Mouse (Mus musculus) heart, embryonic 16.5 days (tissue): ENCODE results near the gene Setd1b. TPM values are rescaled to one million over a fixed set of nuclear protein-coding genes. Genes with fewer than 3 reads are reported as not detected.
A peak's percentile ranks its signal among the peaks of the same experiment; 100 is the strongest.

Experiments
- ATAC-seq: fragments of 200-750 bp; cut with Nextera tagmentation; replicated peaks from 2 replicates; pipeline ENCODE4 v1.8.0; 2017; ENCODE audit warnings: moderate number of reproducible peaks; ENCODE audit not compliant: insufficient read depth, low FRiP score; ENCODE audit errors: extremely low read depth
- H3K27ac ChIP-seq: fragments of 300-500 bp; sonication (generic); 2 replicates; pipeline ENCODE4 v1.5.1; 2014; ENCODE audit warnings: mild to moderate bottlenecking, low read length, control low read depth, moderate library complexity
- H3K27me3 ChIP-seq: fragments of 300-500 bp; sonication (generic); 2 replicates; pipeline ENCODE4 v1.6.1; 2014; ENCODE audit warnings: low read length, mixed read lengths; ENCODE audit not compliant: control insufficient read depth, insufficient read depth
- H3K36me3 ChIP-seq: fragments of 300-500 bp; sonication (generic); 2 replicates; pipeline ENCODE4 v1.6.1; 2014; ENCODE audit not compliant: control insufficient read depth, insufficient read depth
- H3K4me1 ChIP-seq: fragments of 300-500 bp; sonication (generic); 2 replicates; pipeline ENCODE4 v1.6.1; 2014; ENCODE audit warnings: low read length, mixed read lengths; ENCODE audit not compliant: control insufficient read depth, insufficient read depth
- H3K4me2 ChIP-seq: fragments of 300-500 bp; sonication (generic); 2 replicates; pipeline ENCODE4 v1.6.1; 2014; ENCODE audit warnings: low read depth, mild to moderate bottlenecking, control low read depth, low read length
- H3K4me3 ChIP-seq: fragments of 300-500 bp; sonication (generic); 2 replicates; pipeline ENCODE4 v1.5.1; 2014; ENCODE audit warnings: mild to moderate bottlenecking, control low read depth, low read length
- H3K9ac ChIP-seq: fragments of 300-500 bp; sonication (generic); 2 replicates; pipeline ENCODE4 v1.6.1; 2014; ENCODE audit warnings: low read length, control low read depth
- H3K9me3 ChIP-seq: fragments of 300-500 bp; sonication (generic); replicated peaks from 2 replicates; pipeline ENCODE4 v1.6.1; 2016; ENCODE audit warnings: low read length; ENCODE audit not compliant: control insufficient read depth
- WGBS: fragments of 180-500 bp; shearing (Covaris S2); extraction: QIAGEN DNeasy Blood & Tissue Kit; methylation state at CpG from one replicate; pipeline ENCODE4 v1.1.7; 2014; 5-methylcytosine and 5-hydroxymethylcytosine counted together
- polyA plus RNA-seq: library from polyadenylated mRNA; unstranded; fragments of >200 nt; fragmentation: Nextera tagmentation; extraction: Ambion mirVana; gene quantifications from 2 replicates; pipeline ENCODE4 v1.2.1, GENCODE M21; 2015

The Setd1b gene
- polyA plus RNA-seq, 1 experiment from 2014 or later, result 6.5 TPM

- Histone ChIP-seq H3K9me3 (no peaks in the 10 kb centered on the region), H3K4me3 (peak overlapping the region; percentile 38), H3K27me3 (no peaks in the 10 kb centered on the region), H3K4me2 (peak overlapping the region; percentile 57), H3K36me3 (peaks cover 48% of the 10 kb centered on the region), H3K9ac (peak overlapping the region; percentile 15; the same call in 1 of the 2 replicates), H3K27ac (peak overlapping the region; percentile 63), H3K4me1 (peaks cover 24% of the 10 kb centered on the region)
- 41% methylated on average over 7 of the region's 7 CpGs for WGBS
- peak; percentile 2; the same call in 1 of the 2 replicates for ATAC-seq
Observed at GRCm38 (mm10) chr5:123151077-123151476, 9.1 kb downstream of the Setd1b start.

- Histone ChIP-seq H3K4me2 (no peak overlapping the region), H3K9me3 (no peaks in the 10 kb centered on the region), H3K27ac (no peak overlapping the region), H3K4me1 (peaks cover 24% of the 10 kb centered on the region), H3K36me3 (peaks cover 44% of the 10 kb centered on the region), H3K27me3 (no peaks in the 10 kb centered on the region), H3K4me3 (no peak overlapping the region), H3K9ac (no peak overlapping the region)
- no peak for ATAC-seq
- WGBS, result 88% methylated on average over 16 of the region's 19 CpGs
Observed at GRCm38 (mm10) chr5:123151707-123152362, 9.8 kb downstream of the Setd1b start.

- 73% methylated on average over 1 of the region's 1 CpGs for WGBS
- H3K4me1 ChIP-seq, result peaks cover 24% of the 10 kb centered on the region
- no peaks in the 10 kb centered on the region for H3K27me3 ChIP-seq
- H3K9me3 ChIP-seq, result no peaks in the 10 kb centered on the region
- no peak overlapping the region for H3K9ac ChIP-seq
- no peak overlapping the region for H3K27ac ChIP-seq
- no peak overlapping the region for H3K4me3 ChIP-seq
- no peak for ATAC-seq
- H3K36me3 ChIP-seq, result peaks cover 46% of the 10 kb centered on the region
- no peak overlapping the region for H3K4me2 ChIP-seq
Observed at GRCm38 (mm10) chr5:123152901-123153300, 10.9 kb downstream of the Setd1b start.

- Histone ChIP-seq H3K27ac (no peak overlapping the region), H3K4me2 (no peak overlapping the region), H3K4me1 (peaks cover 11% of the 10 kb centered on the region), H3K36me3 (peaks cover 62% of the 10 kb centered on the region), H3K27me3 (no peaks in the 10 kb centered on the region), H3K9ac (no peak overlapping the region), H3K9me3 (no peaks in the 10 kb centered on the region), H3K4me3 (no peak overlapping the region)
- no peak; the same call in 1 of the 2 replicates for ATAC-seq
- 35% methylated on average over 7 of the region's 7 CpGs for WGBS
Observed at GRCm38 (mm10) chr5:123155425-123155824, 13.4 kb downstream of the Setd1b start.

- H3K36me3 ChIP-seq, result peaks cover 75% of the 10 kb centered on the region
- H3K9me3 ChIP-seq, result no peaks in the 10 kb centered on the region
- no peaks in the 10 kb centered on the region for H3K27me3 ChIP-seq
- H3K9ac ChIP-seq, result no peak overlapping the region
- H3K4me2 ChIP-seq, result no peak overlapping the region
- ATAC-seq, result no peak
- WGBS, result 89% methylated on average over 12 of the region's 12 CpGs
- no peak overlapping the region for H3K27ac ChIP-seq
- H3K4me3 ChIP-seq, result no peak overlapping the region
- no peaks in the 10 kb centered on the region for H3K4me1 ChIP-seq
Observed at GRCm38 (mm10) chr5:123156763-123157162, 14.8 kb downstream of the Setd1b start.

GRCm38 (mm10) chr5:123157972-123158371 is 16.0 kb downstream of the Setd1b start:
- ATAC-seq, result no peak
- no peak overlapping the region for H3K9ac ChIP-seq
- no peaks in the 10 kb centered on the region for H3K27me3 ChIP-seq
- H3K36me3 ChIP-seq, result peaks cover 77% of the 10 kb centered on the region
- H3K4me2 ChIP-seq, result no peak overlapping the region
- no peaks in the 10 kb centered on the region for H3K9me3 ChIP-seq
- 63% methylated on average over 4 of the region's 4 CpGs for WGBS
- H3K27ac ChIP-seq, result no peak overlapping the region
- no peak overlapping the region for H3K4me3 ChIP-seq
- no peaks in the 10 kb centered on the region for H3K4me1 ChIP-seq

- no peak overlapping the region for H3K4me2 ChIP-seq
- H3K36me3 ChIP-seq, result peaks cover 80% of the 10 kb centered on the region
- no peaks in the 10 kb centered on the region for H3K9me3 ChIP-seq
- no peaks in the 10 kb centered on the region for H3K27me3 ChIP-seq
- ATAC-seq, result no peak
- H3K9ac ChIP-seq, result no peak overlapping the region
- no peak overlapping the region for H3K27ac ChIP-seq
- H3K4me3 ChIP-seq, result no peak overlapping the region
- WGBS, result 91% methylated on average over 4 of the region's 4 CpGs
- no peaks in the 10 kb centered on the region for H3K4me1 ChIP-seq
Observed at GRCm38 (mm10) chr5:123159446-123159845, 17.5 kb downstream of the Setd1b start.

- no peak for ATAC-seq
- Histone ChIP-seq H3K9ac (no peak overlapping the region), H3K36me3 (peaks cover 81% of the 10 kb centered on the region), H3K27me3 (no peaks in the 10 kb centered on the region), H3K4me2 (no peak overlapping the region), H3K4me3 (no peak overlapping the region), H3K9me3 (no peaks in the 10 kb centered on the region), H3K27ac (no peak overlapping the region), H3K4me1 (no peaks in the 10 kb centered on the region)
- 94% methylated on average over 15 of the region's 15 CpGs for WGBS
Observed at GRCm38 (mm10) chr5:123159866-123160265, 17.9 kb downstream of the Setd1b start.

GRCm38 (mm10) chr5:123160341-123160740 is 18.3 kb downstream of the Setd1b start:
- Histone ChIP-seq H3K9me3 (no peaks in the 10 kb centered on the region), H3K9ac (no peak overlapping the region), H3K27me3 (no peaks in the 10 kb centered on the region), H3K4me3 (no peak overlapping the region), H3K4me1 (no peaks in the 10 kb centered on the region), H3K4me2 (no peak overlapping the region), H3K27ac (no peak overlapping the region), H3K36me3 (peaks cover 80% of the 10 kb centered on the region)
- no peak for ATAC-seq
- 88% methylated on average over 14 of the region's 15 CpGs for WGBS
